Mouse (Mus musculus) heart, embryonic 13.5 days (tissue): Measurements from ENCODE around the gene Trim8. TPM values are rescaled to one million over a fixed set of nuclear protein-coding genes. Genes with fewer than 3 reads are reported as not detected.

Experiments
- ATAC-seq: fragments of 200-750 bp; cut with Nextera tagmentation; 2 replicates; pipeline ENCODE4 v1.8.0; 2017; ENCODE audit warnings: moderate TSS enrichment; ENCODE audit not compliant: insufficient number of reproducible peaks, low FRiP score, low TSS enrichment; ENCODE audit errors: extremely low read depth
- H3K27ac ChIP-seq: fragments of 300-500 bp; sonication (generic); replicated peaks from 2 replicates; pipeline ENCODE4 v1.5.1; 2015; ENCODE audit warnings: moderate library complexity, mild to moderate bottlenecking, inconsistent platforms
- H3K27me3 ChIP-seq: fragments of 300-500 bp; sonication (generic); replicated peaks from 2 replicates; pipeline ENCODE4 v1.6.1; 2015; ENCODE audit warnings: mild to moderate bottlenecking, inconsistent platforms
- H3K36me3 ChIP-seq: fragments of 300-500 bp; sonication (generic); 2 replicates; pipeline ENCODE4 v1.6.1; 2015; ENCODE audit warnings: mild to moderate bottlenecking, inconsistent platforms
- H3K4me1 ChIP-seq: fragments of 300-500 bp; sonication (generic); 2 replicates; pipeline ENCODE4 v1.6.1; 2015; ENCODE audit warnings: inconsistent platforms
- H3K4me2 ChIP-seq: fragments of 300-500 bp; sonication (generic); 2 replicates; pipeline ENCODE4 v1.6.1; 2015; ENCODE audit warnings: inconsistent platforms, mild to moderate bottlenecking, moderate library complexity
- H3K4me3 ChIP-seq: fragments of 300-500 bp; sonication (generic); 2 replicates; pipeline ENCODE4 v1.5.1; 2015; ENCODE audit warnings: moderate library complexity, mild to moderate bottlenecking, inconsistent platforms
- H3K9ac ChIP-seq: fragments of 300-500 bp; sonication (generic); 2 replicates; pipeline ENCODE4 v1.6.1; 2015; ENCODE audit warnings: inconsistent platforms, mild to moderate bottlenecking, moderate library complexity
- H3K9me3 ChIP-seq: fragments of 300-500 bp; sonication (generic); 2 replicates; pipeline ENCODE4 v1.6.1; 2016; ENCODE audit warnings: inconsistent platforms
- WGBS: fragments of 180-500 bp; shearing (Covaris S2); methylation state at CpG from one replicate; pipeline ENCODE4 v1.1.7; 2015; ENCODE audit warnings: mixed read lengths; 5-methylcytosine and 5-hydroxymethylcytosine counted together
- polyA plus RNA-seq: library from polyadenylated mRNA; unstranded; fragments of >200 nt; fragmentation: Nextera tagmentation; extraction: Ambion mirVana; gene quantifications from 2 replicates; pipeline ENCODE4 v1.2.1, GENCODE M21; 2015

The Trim8 gene
- polyA plus RNA-seq, 1 experiment from 2014 or later: 13.2 TPM

GRCm38 (mm10) chr19:46462574-46462973, 38.9 kb upstream of the Trim8 start:
- H3K36me3 ChIP-seq: peaks cover 39% of the 10 kb centered on the region
- ATAC-seq: no peak
- no peaks in the 10 kb centered on the region for H3K9me3 ChIP-seq
- H3K4me3 ChIP-seq: no peak overlapping the region
- WGBS: 79% methylated on average over 3 of the region's 3 CpGs
- peaks cover 49% of the 10 kb centered on the region for H3K4me1 ChIP-seq
- no peak overlapping the region for H3K4me2 ChIP-seq
- H3K27ac ChIP-seq: no peak overlapping the region
- H3K27me3 ChIP-seq: no peaks in the 10 kb centered on the region
- no peak overlapping the region for H3K9ac ChIP-seq

GRCm38 (mm10) chr19:46463446-46463845, 38.1 kb upstream of the Trim8 start:
- no peak overlapping the region for H3K9ac ChIP-seq
- no peak overlapping the region for H3K4me2 ChIP-seq
- WGBS: 98% methylated on average over 4 of the region's 4 CpGs
- no peak overlapping the region for H3K27ac ChIP-seq
- H3K27me3 ChIP-seq: no peaks in the 10 kb centered on the region
- ATAC-seq: no peak
- H3K4me3 ChIP-seq: no peak overlapping the region
- H3K4me1 ChIP-seq: peaks cover 41% of the 10 kb centered on the region
- no peaks in the 10 kb centered on the region for H3K9me3 ChIP-seq
- H3K36me3 ChIP-seq: peaks cover 39% of the 10 kb centered on the region

GRCm38 (mm10) chr19:46466160-46466559, 35.3 kb upstream of the Trim8 start:
- peaks cover 35% of the 10 kb centered on the region for H3K4me1 ChIP-seq
- H3K27me3 ChIP-seq: no peaks in the 10 kb centered on the region
- no peak overlapping the region for H3K4me2 ChIP-seq
- H3K9me3 ChIP-seq: no peaks in the 10 kb centered on the region
- ATAC-seq: no peak
- 62% methylated on average over 6 of the region's 6 CpGs for WGBS
- H3K4me3 ChIP-seq: no peak overlapping the region
- H3K27ac ChIP-seq: no peak overlapping the region
- H3K36me3 ChIP-seq: peaks cover 41% of the 10 kb centered on the region
- no peak overlapping the region for H3K9ac ChIP-seq

- Histone ChIP-seq H3K4me3 (no peak overlapping the region), H3K27ac (no peak overlapping the region), H3K36me3 (peaks cover 33% of the 10 kb centered on the region), H3K4me1 (peaks cover 44% of the 10 kb centered on the region), H3K27me3 (no peaks in the 10 kb centered on the region), H3K9me3 (no peaks in the 10 kb centered on the region), H3K9ac (no peak overlapping the region), H3K4me2 (no peak overlapping the region)
- ATAC-seq: no peak
- WGBS: 66% methylated on average over 3 of the region's 3 CpGs
Observed at GRCm38 (mm10) chr19:46467051-46467503, 34.4 kb upstream of the Trim8 start.

GRCm38 (mm10) chr19:46470364-46471240, 30.9 kb upstream of the Trim8 start:
- no peak for ATAC-seq
- Histone ChIP-seq H3K4me1 (peaks cover 36% of the 10 kb centered on the region), H3K9ac (peak overlapping the region; percentile 42), H3K4me3 (no peak overlapping the region), H3K4me2 (no peak overlapping the region), H3K27me3 (no peaks in the 10 kb centered on the region), H3K36me3 (peaks cover 41% of the 10 kb centered on the region), H3K27ac (peak overlapping the region; percentile 84), H3K9me3 (no peaks in the 10 kb centered on the region)
- WGBS: 29% methylated on average over 17 of the region's 17 CpGs

GRCm38 (mm10) chr19:46471324-46472093, 30.0 kb upstream of the Trim8 start:
- Histone ChIP-seq H3K4me2 (peak overlapping the region; percentile 30), H3K4me1 (peaks cover 31% of the 10 kb centered on the region)
- peak; percentile 69; the same call in 1 of the 2 replicates for ATAC-seq

GRCm38 (mm10) chr19:46477432-46477845, 24.1 kb upstream of the Trim8 start:
- Histone ChIP-seq H3K4me1 (peaks cover 57% of the 10 kb centered on the region), H3K36me3 (peaks cover 49% of the 10 kb centered on the region), H3K9me3 (no peaks in the 10 kb centered on the region), H3K4me2 (no peak overlapping the region), H3K9ac (peak overlapping the region; percentile 35; the same call in 1 of the 2 replicates), H3K27ac (peak overlapping the region; percentile 86), H3K4me3 (no peak overlapping the region), H3K27me3 (no peaks in the 10 kb centered on the region)
- 43% methylated on average over 10 of the region's 10 CpGs for WGBS
- ATAC-seq: no peak

More at GRCm38 (mm10) chr19:46471324-46472093, 30.0 kb upstream of the Trim8 start:
- Histone ChIP-seq H3K9ac (peak overlapping the region; percentile 53), H3K27ac (peak overlapping the region; percentile 84), H3K9me3 (no peaks in the 10 kb centered on the region), H3K36me3 (peaks cover 45% of the 10 kb centered on the region), H3K27me3 (no peaks in the 10 kb centered on the region), H3K4me3 (no peak overlapping the region)
- 14% methylated on average over 10 of the region's 10 CpGs for WGBS

GRCm38 (mm10) chr19:46478242-46478641, 23.3 kb upstream of the Trim8 start:
- Histone ChIP-seq H3K4me2 (0 out of 2 replicates have a peak overlapping the region, but pooled peaks have one; percentile 32), H3K4me3 (no peak overlapping the region), H3K27ac (peak overlapping the region; percentile 86), H3K9ac (peak overlapping the region; percentile 54; the same call in 1 of the 2 replicates), H3K9me3 (no peaks in the 10 kb centered on the region), H3K4me1 (peaks cover 65% of the 10 kb centered on the region), H3K27me3 (no peaks in the 10 kb centered on the region), H3K36me3 (peaks cover 47% of the 10 kb centered on the region)
- no peak for ATAC-seq
- 54% methylated on average over 4 of the region's 4 CpGs for WGBS

- H3K27ac ChIP-seq: peak overlapping the region; percentile 86
- peak overlapping the region; percentile 54 for H3K9ac ChIP-seq
- 7% methylated on average over 5 of the region's 5 CpGs for WGBS
- H3K4me2 ChIP-seq: peak overlapping the region; percentile 32; the same call in 1 of the 2 replicates
- no peaks in the 10 kb centered on the region for H3K9me3 ChIP-seq
- no peak overlapping the region for H3K4me3 ChIP-seq
- peaks cover 44% of the 10 kb centered on the region for H3K36me3 ChIP-seq
- no peak for ATAC-seq
- no peaks in the 10 kb centered on the region for H3K27me3 ChIP-seq
- H3K4me1 ChIP-seq: peaks cover 70% of the 10 kb centered on the region
Observed at GRCm38 (mm10) chr19:46478826-46479225, 22.7 kb upstream of the Trim8 start.

GRCm38 (mm10) chr19:46479306-46480075, 22.0 kb upstream of the Trim8 start:
- Histone ChIP-seq H3K36me3 (peaks cover 40% of the 10 kb centered on the region), H3K4me3 (no peak overlapping the region), H3K9ac (peak overlapping the region; percentile 54), H3K27ac (peak overlapping the region; percentile 86), H3K27me3 (no peaks in the 10 kb centered on the region), H3K4me2 (peak overlapping the region; percentile 32; the same call in 1 of the 2 replicates), H3K4me1 (peaks cover 77% of the 10 kb centered on the region), H3K9me3 (no peaks in the 10 kb centered on the region)
- 34% methylated on average over 21 of the region's 21 CpGs for WGBS
- ATAC-seq: 0 out of 2 replicates have a peak, but pooled peaks have one; percentile 17
